Mouse (Mus musculus): Measurements from ENCODE around the gene Galntl5.
"Not testable (repeated sequence)": the region's sequence is repeated elsewhere in the genome, so short reads cannot be mapped to it uniquely, and the experiment has no call there.

GRCm38 (mm10) chr5:25224377-25224776 lies 43.1 kb downstream of the Galntl5 start:
- not testable (repeated sequence) for TF ChIP-seq CTCF (IDR thresholded peaks at IDR 0.05; ENCODE audit: control insufficient read depth, insufficient read depth, insufficient replicate concordance, low read depth, low read length); POLR2A (IDR thresholded peaks at IDR 0.05; ENCODE audit: control insufficient read depth, low read depth, low read length)

Measured in testis, adult 2 months (tissue).